Mouse (Mus musculus): ENCODE results near the gene Ift74. TPM values are rescaled to one million over a fixed set of nuclear protein-coding genes. Genes with fewer than 3 reads are reported as not detected.

Ift74 gene
- polyA plus RNA-seq (2014; fragmentation: Illumina TruSeq; extraction: RNeasy Lipid Tissue Mini Kit (QIAGEN cat#74804); ENCODE audit: low replicate concordance): 18.7 TPM

DNA sequence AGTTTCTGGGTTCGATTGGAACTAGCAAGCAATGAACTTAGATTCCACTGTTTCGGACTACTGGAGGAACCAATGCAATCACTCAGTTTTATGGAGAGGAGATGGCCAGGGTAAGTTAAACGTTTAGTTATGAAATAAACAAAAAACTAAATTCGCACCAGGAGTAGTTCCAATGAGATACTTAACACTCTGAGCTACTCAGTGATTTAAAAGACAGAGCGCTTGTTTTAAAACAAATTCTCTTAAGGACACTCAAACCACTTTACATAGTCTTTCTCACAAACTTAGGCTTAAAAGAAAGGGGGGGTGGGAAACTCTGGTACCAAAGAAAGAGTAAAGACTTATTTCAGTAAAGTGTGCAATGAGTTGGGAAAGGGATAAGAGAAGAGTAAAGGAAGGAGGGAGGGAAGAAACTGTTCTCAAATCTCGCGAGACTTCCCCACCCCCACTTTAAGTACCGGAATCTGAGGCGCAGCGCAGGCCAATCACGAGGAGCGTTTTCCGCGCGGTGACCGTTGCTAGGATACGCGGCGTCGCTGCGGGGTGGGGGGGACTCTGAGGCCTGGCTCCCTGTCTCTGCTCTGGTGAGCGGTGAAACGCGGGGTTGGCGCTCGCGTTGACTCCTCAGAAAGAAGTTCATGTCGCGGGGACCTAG, at the start of gene Ift74:
Ift74 (plus strand) TSS at position 520 of the 655 bp plus-strand sequence.

DNA sequence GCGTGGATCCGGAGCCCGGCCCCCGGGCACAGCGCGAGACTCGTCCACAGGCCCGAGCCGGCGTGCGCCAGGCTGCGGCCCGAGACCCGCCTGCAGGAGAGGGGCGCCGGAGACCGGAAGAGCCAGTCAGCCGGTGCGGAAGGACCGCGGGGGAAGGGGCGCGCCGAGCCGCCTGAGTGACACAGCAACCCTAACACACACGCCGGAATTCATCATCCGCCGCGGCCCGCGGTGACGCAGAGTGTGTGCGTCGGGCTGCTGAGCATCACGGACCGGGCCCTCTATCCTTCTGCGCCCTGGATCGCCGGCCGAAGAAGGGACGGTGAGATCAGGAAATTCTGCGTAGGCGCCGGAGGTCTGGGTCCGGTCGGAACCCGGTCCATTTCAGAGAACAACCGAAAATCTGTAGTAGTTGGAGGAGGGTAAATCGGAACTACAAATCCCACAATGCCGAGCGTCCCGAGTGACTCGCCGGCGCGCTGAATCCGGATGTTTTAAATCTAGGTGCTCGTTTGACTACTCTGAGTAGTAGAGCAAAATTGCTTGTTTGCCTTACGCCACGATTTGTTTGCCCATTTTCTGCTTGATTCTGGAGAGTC, 11.2 kb upstream of the Ift74 start, which contains the start of gene Plaa:
Plaa (minus strand) TSS at position 214 of the 599 bp plus-strand sequence.

DNA sequence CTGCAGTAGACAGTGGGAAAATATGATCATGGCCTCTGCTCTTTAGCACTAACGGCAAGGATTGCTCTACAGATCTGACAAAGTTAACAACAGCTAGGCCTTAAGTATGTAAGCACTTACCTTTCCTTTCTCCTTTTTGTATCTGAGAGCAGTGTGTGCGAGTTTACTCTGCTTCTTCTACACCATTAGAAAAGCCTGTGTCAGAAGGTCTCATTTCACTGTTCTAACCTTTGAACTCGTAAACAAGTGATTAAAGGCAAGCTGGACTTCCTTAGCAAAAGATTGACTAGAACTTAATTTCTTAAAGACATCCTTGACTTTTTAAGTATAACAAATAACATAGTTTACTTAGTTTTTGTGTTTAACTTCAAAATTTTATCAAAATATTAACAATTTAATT, 35.6 kb downstream of the Ift74 start, which contains the start of gene Lrrc19:
Lrrc19 (minus strand) TSS at position 225 of the 400 bp plus-strand sequence.

DNA sequence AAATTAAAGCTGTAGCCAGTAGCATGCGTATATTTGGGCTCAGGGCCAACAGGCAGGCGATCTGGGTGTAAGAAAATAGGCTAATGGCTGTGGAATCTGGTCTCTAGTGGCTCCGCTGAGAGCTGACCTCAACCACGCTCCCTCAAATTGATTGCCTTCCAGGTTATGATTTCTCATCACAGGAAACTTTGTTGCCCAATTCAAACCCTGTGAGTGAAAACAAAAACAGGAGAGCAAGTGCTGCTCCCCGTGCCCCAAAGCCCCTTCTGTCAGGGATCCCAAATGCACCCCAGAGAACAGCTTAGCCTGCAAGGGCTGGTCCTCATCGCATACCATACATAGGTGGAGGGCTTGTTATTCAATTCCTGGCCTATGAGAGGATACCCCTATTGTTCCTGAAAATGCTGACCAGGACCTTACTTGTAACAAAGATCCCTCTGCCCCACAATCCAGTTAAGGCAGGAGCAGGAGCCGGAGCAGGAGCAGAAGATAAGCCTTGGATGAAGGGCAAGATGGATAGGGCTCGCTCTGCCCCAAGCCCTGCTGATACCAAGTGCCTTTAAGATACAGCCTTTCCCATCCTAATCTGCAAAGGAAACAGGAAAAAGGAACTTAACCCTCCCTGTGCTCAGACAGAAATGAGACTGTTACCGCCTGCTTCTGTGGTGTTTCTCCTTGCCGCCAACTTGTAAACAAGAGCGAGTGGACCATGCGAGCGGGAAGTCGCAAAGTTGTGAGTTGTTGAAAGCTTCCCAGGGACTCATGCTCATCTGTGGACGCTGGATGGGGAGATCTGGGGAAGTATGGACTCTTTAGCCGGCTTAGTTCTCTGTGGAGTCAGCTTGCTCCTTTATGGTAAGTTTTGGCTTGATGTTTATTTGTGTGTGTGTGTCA, 124.8 kb downstream of the Ift74 start, which contains the start of gene Tek:
Tek (plus strand) TSS at position 452 of the 894 bp plus-strand sequence.

Other genes with a start within 250 kb of the Ift74 start
- not detected for gene Gm10306, start 57.9 kb upstream of the Ift74 start, polyA plus RNA-seq (2014; fragmentation: Illumina TruSeq; extraction: RNeasy Lipid Tissue Mini Kit (QIAGEN cat#74804); ENCODE audit: low replicate concordance)
- gene Caap1, start 57.7 kb upstream of the Ift74 start, polyA plus RNA-seq (2014; fragmentation: Illumina TruSeq; extraction: RNeasy Lipid Tissue Mini Kit (QIAGEN cat#74804); ENCODE audit: low replicate concordance): 27.8 TPM
- 110 TPM for gene Plaa, start 11.2 kb upstream of the Ift74 start, polyA plus RNA-seq (2014; fragmentation: Illumina TruSeq; extraction: RNeasy Lipid Tissue Mini Kit (QIAGEN cat#74804); ENCODE audit: low replicate concordance)
- 628 TPM for gene Lrrc19, start 35.7 kb downstream of the Ift74 start, polyA plus RNA-seq (2014; fragmentation: Illumina TruSeq; extraction: RNeasy Lipid Tissue Mini Kit (QIAGEN cat#74804); ENCODE audit: low replicate concordance)
- gene Tek, start 124.8 kb downstream of the Ift74 start, polyA plus RNA-seq (2014; fragmentation: Illumina TruSeq; extraction: RNeasy Lipid Tissue Mini Kit (QIAGEN cat#74804); ENCODE audit: low replicate concordance): 7.1 TPM

Data from small intestine, adult 10 weeks (tissue).